12 mouse cellular contexts compared by ENCODE assay signal in genomic region chr3:145268066-145268465, GRCm38 (mm10). TPM values are rescaled to one million over a fixed set of nuclear protein-coding genes. Genes with fewer than 3 reads are reported as not detected.
DNase-seq lines count a peak whose midpoint lies in the region; ATAC-seq and TF ChIP-seq lines count a peak whose summit lies in the region.
"Had no signal": no experiment of that assay in that cellular context is flagged by ENCODE, and none has a peak within 500 bp of the region (broad histone marks: within the 10 kb centered on the region; RNA-seq: fewer than 3 reads in every experiment).

No protein-coding gene starts in this region.

- peaks cover 8% of the 10 kb centered on the region; the same call in 1 of the 2 replicates for H3K4me1 ChIP-seq in embryonic fibroblast, embryonic 13.5 days (ENCODE audit: control insufficient read depth, insufficient read depth, low read length)
- no peaks in the 10 kb centered on the region for H3K4me1 ChIP-seq in liver, postnatal 0 days (ENCODE audit: insufficient read depth)
- H3K4me1 ChIP-seq in midbrain, embryonic 16.5 days (ENCODE audit: control insufficient read depth, insufficient read depth, low read length), result no peaks in the 10 kb centered on the region
- H3K4me1 ChIP-seq: midbrain, embryonic 15.5 days had no signal

- 59% methylated on average over 7 of the region's 7 CpGs for WGBS in liver, postnatal 0 days (ENCODE audit: insufficient replicate concordance)
- 93% methylated on average over 7 of the region's 7 CpGs for WGBS in midbrain, embryonic 16.5 days

- H3K27me3 ChIP-seq in liver, postnatal 0 days (ENCODE audit: insufficient read depth, low read length), result no peaks in the 10 kb centered on the region
- no peaks in the 10 kb centered on the region for H3K27me3 ChIP-seq in midbrain, embryonic 16.5 days (ENCODE audit: control insufficient read depth, insufficient read depth, low read depth, low read length)
- H3K27me3 ChIP-seq: lung, embryonic 15.5 days; midbrain, embryonic 15.5 days had no signal

- ATAC-seq in liver, postnatal 0 days, result peak; percentile 90
- ATAC-seq in midbrain, embryonic 16.5 days, result no peak
- ATAC-seq: midbrain, embryonic 15.5 days had no signal

- no peak overlapping the region for H3K9ac ChIP-seq in liver, postnatal 0 days (replicated peaks)
- no peak overlapping the region for H3K9ac ChIP-seq in midbrain, embryonic 16.5 days (ENCODE audit: low read depth, low read length)
- H3K9ac ChIP-seq: lung, embryonic 15.5 days; midbrain, embryonic 15.5 days had no signal

- no peak for TF ChIP-seq CTCF in embryonic fibroblast, embryonic 13.5 days (IDR thresholded peaks at IDR 0.05; ENCODE audit: borderline replicate concordance, insufficient read depth, low read length)
- TF ChIP-seq CTCF in liver, postnatal 0 days (IDR thresholded peaks at IDR 0.05; ENCODE audit: low read depth), result no peak

- no peak for TF ChIP-seq POLR2A in embryonic fibroblast, embryonic 13.5 days (IDR thresholded peaks at IDR 0.05; ENCODE audit: low read depth, low read length)

- peak; percentile 10 for DNase-seq in layer of hippocampus, adult 11-12 months (ENCODE audit: low spot score)
- no peak for DNase-seq in layer of hippocampus, postnatal 25 days (ENCODE audit: extremely low spot score in 1 of 2, low spot score in 1 of 2)
- DNase-seq in 416B (ENCODE audit: low read depth), result peak; percentile 31
- no peak for DNase-seq in liver, postnatal 0 days
- no peak for DNase-seq in neural tube, embryonic 10.5 days (ENCODE audit: extremely low spot score, low spot score)
- DNase-seq: heart, postnatal 36 days; kidney, adult 18-20 months had no signal

- H3K9me3 ChIP-seq in liver, postnatal 0 days (ENCODE audit: low read length), result no peaks in the 10 kb centered on the region
- H3K9me3 ChIP-seq in midbrain, embryonic 16.5 days (replicated peaks; ENCODE audit: control insufficient read depth, low read length, poor library complexity, severe bottlenecking), result no peaks in the 10 kb centered on the region
- H3K9me3 ChIP-seq: lung, embryonic 15.5 days; midbrain, embryonic 15.5 days had no signal

- no peak for TF ChIP-seq EP300 in liver, postnatal 0 days (IDR thresholded peaks at IDR 0.05; ENCODE audit: low read depth)

- H3K4me3 ChIP-seq in embryonic fibroblast, embryonic 13.5 days (ENCODE audit: insufficient read depth, low read length), result no peak overlapping the region
- H3K4me3 ChIP-seq in liver, postnatal 0 days (ENCODE audit: low read depth, low read length), result no peak overlapping the region
- no peak overlapping the region for H3K4me3 ChIP-seq in midbrain, embryonic 16.5 days (ENCODE audit: low read depth, low read length)
- H3K4me3 ChIP-seq: left cerebral cortex, adult 2 months; lung, embryonic 15.5 days; midbrain, embryonic 15.5 days had no signal

- no peaks in the 10 kb centered on the region for H3K36me3 ChIP-seq in liver, postnatal 0 days (replicated peaks; ENCODE audit: insufficient read depth, low read length)
- H3K36me3 ChIP-seq in midbrain, embryonic 16.5 days (ENCODE audit: control insufficient read depth, insufficient read depth, low read length), result no peaks in the 10 kb centered on the region
- H3K36me3 ChIP-seq: lung, embryonic 15.5 days; midbrain, embryonic 15.5 days had no signal

- peak overlapping the region; percentile 93 for H3K27ac ChIP-seq in embryonic fibroblast, embryonic 13.5 days (ENCODE audit: insufficient read depth, low read length)
- H3K27ac ChIP-seq in liver, postnatal 0 days (ENCODE audit: low read depth), result no peak overlapping the region
- H3K27ac ChIP-seq in midbrain, embryonic 16.5 days (ENCODE audit: low read length), result no peak overlapping the region
- H3K27ac ChIP-seq: left cerebral cortex, adult 2 months; lung, embryonic 15.5 days; midbrain, embryonic 15.5 days had no signal

- no peak overlapping the region for H3K4me2 ChIP-seq in liver, postnatal 0 days (ENCODE audit: low read depth, low read length)
- H3K4me2 ChIP-seq in midbrain, embryonic 16.5 days (ENCODE audit: low read length), result no peak overlapping the region
- H3K4me2 ChIP-seq: lung, embryonic 15.5 days; midbrain, embryonic 15.5 days had no signal

RNA-seq across cellular contexts. Expression of gene Col24a1, which starts 24.2 kb away (rescaled TPM):
- under 1 TPM; 0.15 to 0.31 TPM for total RNA-seq in layer of hippocampus, postnatal 25 days (2021)
- 4.7 and 11.9 TPM in 2 replicates for polyA plus RNA-seq in embryonic fibroblast, embryonic 13.5 days (2011; ENCODE audit: insufficient read length, low read depth, missing spikeins)
- 0.21 and 0.33 TPM in 2 replicates for polyA plus RNA-seq in liver, postnatal 0 days (2015; fragmentation: Nextera tagmentation; extraction: Ambion mirVana)
- polyA plus RNA-seq in midbrain, embryonic 16.5 days (2015; fragmentation: Nextera tagmentation; extraction: Ambion mirVana), result 0.85 and 1.6 TPM in 2 replicates

Comparison
In these comparisons a context has a peak if more than half of its experiments do, and no peak if none do; other contexts are left out.
1. DNase-seq: peak in layer of hippocampus, adult 11-12 months (single experiment) and 416B (single experiment); none in layer of hippocampus, postnatal 25 days (0 of 2), liver, postnatal 0 days (single experiment) and neural tube, embryonic 10.5 days (single experiment).